Mouse (Mus musculus): Measurements from ENCODE around the gene Ralgps2. TPM values are rescaled to one million over a fixed set of nuclear protein-coding genes. Genes with fewer than 3 reads are reported as not detected.

The Ralgps2 gene
- total and polyA plus RNA-seq, 3 experiments = 7.8 to 16.4 TPM; not detected in 1

DNA sequence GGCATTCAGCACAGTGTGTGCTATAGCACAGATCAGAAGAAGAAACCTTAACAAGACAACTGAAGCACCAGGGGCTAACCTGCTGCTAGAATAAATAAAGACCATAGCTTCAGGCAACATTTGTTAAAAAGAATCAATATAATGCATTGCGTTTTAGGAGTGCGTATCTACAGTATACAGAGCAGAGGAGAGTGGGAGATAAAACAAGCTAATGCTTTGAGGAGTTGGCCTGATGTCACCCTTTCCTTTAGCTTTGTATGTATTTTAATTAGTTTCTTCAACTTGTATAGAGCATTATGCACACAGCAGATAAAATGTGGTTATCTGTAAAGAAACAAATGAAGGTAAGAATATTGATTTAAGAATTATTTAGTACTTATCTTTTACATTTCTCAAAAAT lies 82.8 kb downstream of the Ralgps2 start:
- H3K27ac ChIP-seq (ENCODE audit: control insufficient read depth, low read depth, low read length) = no peak overlapping the region
- no peaks in the 10 kb centered on the region for H3K79me2 ChIP-seq (ENCODE audit: control insufficient read depth, insufficient read depth, low read length, poor library complexity)
- no peak overlapping the region for H3K4me3 ChIP-seq (ENCODE audit: control insufficient read depth in 1 of 2, insufficient read depth in 1 of 2, low read depth in 2 of 2, low read length in 2 of 2)
- H3K9me3 ChIP-seq (replicated peaks; ENCODE audit: insufficient read depth, low read length) = no peaks in the 10 kb centered on the region
- peak in 1 of 2 experiments; percentile 27; a peak in 2 of 4 replicates for TF ChIP-seq EP300 (IDR thresholded peaks at IDR 0.05; ENCODE audit: low read depth in 1 of 2, low read length in 2 of 2)
- no peak for TF ChIP-seq MEF2A (IDR thresholded peaks at IDR 0.05; ENCODE audit: extremely low read depth, insufficient replicate concordance, low read depth, low read length, poor library complexity, severe bottlenecking)
- TF ChIP-seq GATA1 (IDR thresholded peaks at IDR 0.05; ENCODE audit: low read depth, low read length) = no peak
- no peak for TF ChIP-seq TAL1 (IDR thresholded peaks at IDR 0.05; ENCODE audit: low read length)
- peaks cover 13 to 29% of the 10 kb centered on the region in 2 experiments for H3K4me1 ChIP-seq (ENCODE audit: control insufficient read depth in 1 of 2, insufficient read depth in 2 of 2, low read length in 2 of 2)
- H3K27me3 ChIP-seq (ENCODE audit: control insufficient read depth in 1 of 2, insufficient read depth in 2 of 2, low read length in 2 of 2) = no peaks in the 10 kb centered on the region
- peak; percentile 11 for DNase-seq (ENCODE audit: low read depth, low spot score)
- no peak overlapping the region for H3K9ac ChIP-seq (ENCODE audit: control insufficient read depth, low read depth, low read length, poor library complexity, severe bottlenecking)
- H3K36me3 ChIP-seq (ENCODE audit: control insufficient read depth in 1 of 2, insufficient read depth in 2 of 2, low read length in 2 of 2) = peaks cover 0 to 26% of the 10 kb centered on the region in 2 experiments; a peak in 2 of 4 replicates

DNA sequence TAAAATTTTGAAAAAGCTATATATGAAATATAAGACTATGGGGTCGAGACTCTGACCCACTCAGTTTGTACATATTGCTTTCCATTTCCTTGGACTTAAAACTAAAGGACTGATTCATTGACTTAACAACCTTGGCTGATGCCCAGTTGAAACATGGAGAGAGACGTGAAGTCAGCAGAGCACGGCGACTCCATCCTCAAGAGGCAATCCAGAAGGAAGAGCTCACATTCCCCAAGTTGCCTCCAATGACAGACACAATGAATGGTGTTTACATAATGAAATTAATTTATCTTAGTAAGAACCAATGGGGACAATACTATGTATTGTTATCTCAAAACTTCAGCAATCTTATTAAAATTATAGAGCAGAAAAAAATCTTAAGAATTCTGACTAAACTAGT lies 84.9 kb downstream of the Ralgps2 start:
- no peaks in the 10 kb centered on the region for H3K79me2 ChIP-seq (ENCODE audit: control insufficient read depth, insufficient read depth, low read length, poor library complexity)
- DNase-seq (ENCODE audit: low read depth, low spot score) = no peak
- H3K4me1 ChIP-seq (ENCODE audit: control insufficient read depth in 1 of 2, insufficient read depth in 2 of 2, low read length in 2 of 2) = peaks cover 8 to 23% of the 10 kb centered on the region in 2 experiments
- H3K4me3 ChIP-seq (ENCODE audit: control insufficient read depth in 1 of 2, insufficient read depth in 1 of 2, low read depth in 2 of 2, low read length in 2 of 2) = no peak overlapping the region
- no peak overlapping the region for H3K27ac ChIP-seq (ENCODE audit: control insufficient read depth, low read depth, low read length)
- peaks cover 0 to 16% of the 10 kb centered on the region in 2 experiments; a peak in 2 of 4 replicates for H3K36me3 ChIP-seq (ENCODE audit: control insufficient read depth in 1 of 2, insufficient read depth in 2 of 2, low read length in 2 of 2)
- no peaks in the 10 kb centered on the region for H3K9me3 ChIP-seq (replicated peaks; ENCODE audit: insufficient read depth, low read length)
- no peak for TF ChIP-seq POLR2AphosphoS5 (IDR thresholded peaks at IDR 0.05; ENCODE audit: borderline replicate concordance, low read depth, low read length)
- no peak for TF ChIP-seq MAFK (IDR thresholded peaks at IDR 0.05; ENCODE audit: borderline replicate concordance, low read depth, low read length)
- TF ChIP-seq RAD21 (IDR thresholded peaks at IDR 0.05; ENCODE audit: low read depth, low read length) = no peak
- no peak overlapping the region for H3K9ac ChIP-seq (ENCODE audit: control insufficient read depth, low read depth, low read length, poor library complexity, severe bottlenecking)
- H3K27me3 ChIP-seq (ENCODE audit: control insufficient read depth in 1 of 2, insufficient read depth in 2 of 2, low read length in 2 of 2) = no peaks in the 10 kb centered on the region

DNA sequence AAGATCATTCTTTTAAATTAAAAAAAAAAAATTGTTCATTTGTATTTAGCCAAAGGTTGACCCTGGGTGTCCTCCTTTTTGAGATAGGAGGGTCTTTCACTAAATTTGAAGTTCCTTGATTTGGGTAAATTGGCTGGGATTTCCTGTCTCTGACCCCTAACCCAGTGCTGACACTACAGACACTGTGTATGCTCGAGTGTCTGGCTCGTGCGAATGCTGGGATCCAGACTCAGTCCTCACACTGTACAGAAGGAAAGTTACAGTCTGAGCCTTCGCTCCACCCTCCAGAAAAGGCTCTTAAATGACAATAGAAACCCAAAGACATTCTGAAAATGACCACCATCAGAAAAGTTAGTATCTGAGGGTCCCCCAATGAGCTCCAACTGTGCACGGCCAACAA lies 86.6 kb downstream of the Ralgps2 start:
- peaks cover 0 to 15% of the 10 kb centered on the region in 2 experiments for H3K4me1 ChIP-seq (ENCODE audit: control insufficient read depth in 1 of 2, insufficient read depth in 2 of 2, low read length in 2 of 2)
- peaks cover 0 to 7% of the 10 kb centered on the region in 2 experiments; a peak in 2 of 4 replicates for H3K36me3 ChIP-seq (ENCODE audit: control insufficient read depth in 1 of 2, insufficient read depth in 2 of 2, low read length in 2 of 2)
- no peaks in the 10 kb centered on the region for H3K79me2 ChIP-seq (ENCODE audit: control insufficient read depth, insufficient read depth, low read length, poor library complexity)
- no peaks in the 10 kb centered on the region for H3K9me3 ChIP-seq (replicated peaks; ENCODE audit: insufficient read depth, low read length)
- H3K27me3 ChIP-seq (ENCODE audit: control insufficient read depth in 1 of 2, insufficient read depth in 2 of 2, low read length in 2 of 2) = no peaks in the 10 kb centered on the region
- H3K4me3 ChIP-seq (ENCODE audit: control insufficient read depth in 1 of 2, insufficient read depth in 1 of 2, low read depth in 2 of 2, low read length in 2 of 2) = no peak overlapping the region
- DNase-seq (ENCODE audit: low read depth, low spot score) = no peak
- no peak overlapping the region for H3K9ac ChIP-seq (ENCODE audit: control insufficient read depth, low read depth, low read length, poor library complexity, severe bottlenecking)
- no peak for TF ChIP-seq ETS1 (IDR thresholded peaks at IDR 0.05; ENCODE audit: low read depth, low read length)
- TF ChIP-seq BHLHE40 (IDR thresholded peaks at IDR 0.05; ENCODE audit: borderline replicate concordance, low read depth, low read length) = no peak
- no peak for TF ChIP-seq SIN3A (IDR thresholded peaks at IDR 0.05; ENCODE audit: low read length)
- TF ChIP-seq CHD2 (IDR thresholded peaks at IDR 0.05; ENCODE audit: low read length) = no peak
- no peak for TF ChIP-seq MAZ (IDR thresholded peaks at IDR 0.05; ENCODE audit: low read depth, low read length)
- TF ChIP-seq GATA1 (IDR thresholded peaks at IDR 0.05; ENCODE audit: low read depth, low read length) = no peak
- TF ChIP-seq POLR2AphosphoS5 (IDR thresholded peaks at IDR 0.05; ENCODE audit: borderline replicate concordance, low read depth, low read length) = no peak
- TF ChIP-seq KAT2A (conservative IDR thresholded peaks at IDR 0.05; ENCODE audit: low read depth, low read length) = no peak
- no peak for TF ChIP-seq ZC3H11A (IDR thresholded peaks at IDR 0.05; ENCODE audit: low read depth, low read length)
- TF ChIP-seq MEF2A (IDR thresholded peaks at IDR 0.05; ENCODE audit: extremely low read depth, insufficient replicate concordance, low read depth, low read length, poor library complexity, severe bottlenecking) = no peak
- no peak for TF ChIP-seq NELFE (IDR thresholded peaks at IDR 0.05; ENCODE audit: low read depth, low read length)
- no peak for TF ChIP-seq TCF12 (IDR thresholded peaks at IDR 0.05; ENCODE audit: low read depth, low read length)
- no peak for TF ChIP-seq ELF1 (IDR thresholded peaks at IDR 0.05; ENCODE audit: low read depth, low read length)
- no peak overlapping the region for H3K27ac ChIP-seq (ENCODE audit: control insufficient read depth, low read depth, low read length)
